Mouse (Mus musculus) CH12.LX (cell line): ENCODE measurements at regions not wholly inside any gene's neighbourhood (a gene's known extent, or its start where the extent isn't known, plus 50 kb on each side); places are given as distances from the start of the nearest gene placed in this dataset.

ENCODE experiments used
- DNase-seq: peaks from one replicate; pipeline ENCODE4 v3.0.0-alpha.2; 2013; ENCODE audit errors: extremely low read depth
- H3K27ac ChIP-seq: 2 replicates; pipeline ENCODE4 v1.5.1; 2012; ENCODE audit warnings: low read depth, mild to moderate bottlenecking, control low read depth, moderate library complexity; ENCODE audit not compliant: insufficient read depth
- H3K27me3 ChIP-seq: replicated peaks from 2 replicates; pipeline ENCODE3; 2012; ENCODE audit warnings: inconsistent platforms
- H3K36me3 ChIP-seq, 2 experiments: replicated peaks in 1 of 2; 2 replicates each; pipeline versions ENCODE3 to v1.6.1; 2012; ENCODE audit warnings: inconsistent platforms in 1 of 2, low read length in 1 of 2, mild to moderate bottlenecking in 1 of 2, mixed read lengths in 1 of 2, moderate library complexity in 1 of 2; ENCODE audit not compliant: control insufficient read depth in 1 of 2, insufficient read depth in 1 of 2
- H3K4me1 ChIP-seq, 2 experiments: 2 replicates each; pipeline ENCODE4 v1.6.1; 2012; ENCODE audit warnings: inconsistent platforms in 1 of 2, moderate library complexity in 1 of 2; ENCODE audit not compliant: insufficient read depth in 2 of 2, control insufficient read depth in 1 of 2
- H3K4me2 ChIP-seq: 2 replicates; pipeline ENCODE4 v1.6.1; 2012; ENCODE audit warnings: low read depth, mild to moderate bottlenecking, control low read depth; ENCODE audit not compliant: poor library complexity, insufficient read depth, severe bottlenecking
- H3K4me3 ChIP-seq, 3 experiments: fragments of 150-350 bp in 1 of 3; sonication (generic) in 1 of 3; replicated peaks in 1 of 3; 2 replicates each; pipeline versions ENCODE3 to v1.5.1; 2011 to 2012; ENCODE audit warnings: low read depth in 2 of 3, low read length in 2 of 3, mild to moderate bottlenecking in 2 of 3, moderate library complexity in 2 of 3, control low read depth in 1 of 3, improper control_type of control experiment in 1 of 3, inconsistent platforms in 1 of 3, mixed read lengths in 1 of 3; ENCODE audit not compliant: poor library complexity in 1 of 3
- H3K79me2 ChIP-seq: replicated peaks from 2 replicates; pipeline ENCODE4 v1.6.1; 2012; ENCODE audit warnings: mild to moderate bottlenecking, moderate library complexity; ENCODE audit not compliant: control insufficient read depth, poor library complexity, insufficient read depth, severe bottlenecking; ENCODE audit errors: extremely low read depth
- H3K9ac ChIP-seq: 2 replicates; pipeline ENCODE4 v1.6.1; 2012; ENCODE audit warnings: low read depth, mild to moderate bottlenecking, control low read depth, moderate library complexity; ENCODE audit not compliant: insufficient read depth
- H3K9me3 ChIP-seq: replicated peaks from 2 replicates; pipeline ENCODE3; 2012; ENCODE audit warnings: low read length, inconsistent platforms, mixed read lengths
- BHLHE40 ChIP-seq: IDR thresholded peaks from 2 replicates; pipeline ENCODE4 v1.6.1; 2011; ENCODE audit warnings: mild to moderate bottlenecking, low read depth, low read length, improper control_type of control experiment
- CTCF ChIP-seq, 2 experiments: IDR thresholded peaks in 1 of 2; conservative IDR thresholded peaks in 1 of 2; 2 replicates each; pipeline ENCODE4 v1.5.1; 2011 to 2012; ENCODE audit warnings: low read depth in 2 of 2, low read length in 2 of 2, improper control_type of control experiment in 1 of 2, inconsistent platforms in 1 of 2, mild to moderate bottlenecking in 1 of 2, moderate library complexity in 1 of 2
- EP300 ChIP-seq: IDR thresholded peaks from 2 replicates; pipeline ENCODE4 v1.6.1; 2011; ENCODE audit warnings: low read length, improper control_type of control experiment
- IRF4 ChIP-seq: IDR thresholded peaks from 2 replicates; pipeline ENCODE4 v1.6.1; 2014; ENCODE audit warnings: low read depth, mild to moderate bottlenecking, inconsistent platforms, low read length, improper control_type of control experiment
- JUN ChIP-seq: IDR thresholded peaks from 2 replicates; pipeline ENCODE4 v1.6.1; 2011; ENCODE audit warnings: low read depth, mild to moderate bottlenecking, low read length, improper control_type of control experiment, moderate library complexity; ENCODE audit not compliant: insufficient read depth
- JUND ChIP-seq: conservative IDR thresholded peaks from 2 replicates; pipeline ENCODE4 v1.6.1; 2011; ENCODE audit warnings: low read depth, low read length, improper control_type of control experiment
- MAFK ChIP-seq: IDR thresholded peaks from 2 replicates; pipeline ENCODE4 v1.6.1; 2011; ENCODE audit warnings: low read length, improper control_type of control experiment; ENCODE audit not compliant: insufficient replicate concordance
- MAZ ChIP-seq: IDR thresholded peaks from 2 replicates; pipeline ENCODE4 v1.6.1; 2012; ENCODE audit warnings: low read depth, mild to moderate bottlenecking, inconsistent platforms, low read length, improper control_type of control experiment, moderate library complexity
- MEF2A ChIP-seq: IDR thresholded peaks from 2 replicates; pipeline ENCODE4 v1.6.1; 2014; ENCODE audit warnings: low read depth, mild to moderate bottlenecking, inconsistent platforms, low read length, improper control_type of control experiment, borderline replicate concordance
- NELFE ChIP-seq: IDR thresholded peaks from 2 replicates; pipeline ENCODE4 v1.6.1; 2011; ENCODE audit warnings: low read depth, low read length, improper control_type of control experiment
- NRF1 ChIP-seq: IDR thresholded peaks from 2 replicates; pipeline ENCODE4 v1.6.1; 2014; ENCODE audit warnings: low read depth, mild to moderate bottlenecking, inconsistent platforms, low read length, improper control_type of control experiment, moderate library complexity
- RCOR1 ChIP-seq: conservative IDR thresholded peaks from 2 replicates; pipeline ENCODE4 v1.6.1; 2012; ENCODE audit warnings: low read depth, mild to moderate bottlenecking, inconsistent platforms, low read length, improper control_type of control experiment
- TBP ChIP-seq: conservative IDR thresholded peaks from 2 replicates; pipeline ENCODE4 v1.6.1; 2011; ENCODE audit warnings: low read depth, low read length, improper control_type of control experiment
- UBTF ChIP-seq: IDR thresholded peaks from 2 replicates; pipeline ENCODE4 v1.6.1; 2012; ENCODE audit warnings: low read depth, mild to moderate bottlenecking, inconsistent platforms, low read length, improper control_type of control experiment, moderate library complexity
- ZKSCAN1 ChIP-seq: IDR thresholded peaks from 2 replicates; pipeline ENCODE4 v1.6.1; 2012; ENCODE audit warnings: low read depth, inconsistent platforms, low read length, improper control_type of control experiment, borderline replicate concordance
- dilution Hi-C: fragments of 300-500 bp; cut with MboI; formaldehyde crosslinking; loops from 2 replicates; pipeline ENCODE4 v1.14.3; 2020; ENCODE audit warnings: low sequenced_read_pairs; ENCODE audit not compliant: extremely low pct_unique_long_range_greater_than_20kb, extremely low pct_ligation_motif_present
- in situ Hi-C: fragments of 300-500 bp; cut with MboI; formaldehyde crosslinking; loops from 3 replicates; pipeline ENCODE4 v1.14.3; 2019; ENCODE audit warnings: low sequenced_read_pairs, low pct_ligation_motif_present, low pct_unique_long_range_greater_than_20kb, mixed read lengths

DNA sequence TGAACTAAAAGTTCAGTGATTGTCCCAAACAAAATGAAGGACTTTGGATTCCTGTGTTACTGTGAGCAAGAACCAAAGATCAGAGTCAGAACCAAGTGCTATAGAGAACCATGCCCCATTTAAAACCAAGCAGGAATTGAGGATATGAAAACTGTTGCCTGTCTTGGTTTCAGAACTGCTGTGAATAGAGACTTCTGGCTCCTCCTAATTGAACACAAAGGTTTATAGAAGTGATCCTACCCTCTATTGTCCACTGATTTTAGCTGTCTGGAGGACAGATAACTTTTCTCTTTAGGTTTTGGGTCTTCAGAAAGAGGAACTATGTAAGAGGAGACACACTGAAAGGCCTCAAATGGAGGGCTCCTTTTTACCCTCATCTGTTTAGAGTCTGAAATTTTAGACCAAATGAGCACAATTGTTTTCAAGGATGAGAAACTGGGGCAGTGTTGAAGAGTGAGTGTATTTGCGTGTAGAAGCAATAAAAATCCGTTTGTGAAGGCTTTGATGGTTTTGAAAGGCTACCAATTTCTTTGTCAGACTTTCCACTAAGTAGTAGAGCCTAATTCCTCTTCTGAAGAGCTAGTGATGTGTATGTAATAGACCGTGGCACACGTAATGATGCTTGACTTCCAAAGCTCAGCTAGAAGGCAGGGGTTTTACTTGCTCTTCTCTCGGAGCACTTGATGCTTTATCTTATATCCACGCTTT, 255.6 kb downstream of the Gpd2 start:
- Histone ChIP-seq H3K4me3 (no peak overlapping the region), H3K27me3 (no peaks in the 10 kb centered on the region), H3K4me1 (peaks cover 2 to 18% of the 10 kb centered on the region in 2 experiments; a peak in 3 of 4 replicates), H3K4me2 (0 out of 2 replicates have a peak overlapping the region, but pooled peaks have one; percentile 36), H3K9ac (no peak overlapping the region; the same call in 1 of the 2 replicates), H3K79me2 (no peaks in the 10 kb centered on the region), H3K9me3 (no peaks in the 10 kb centered on the region), H3K27ac (peak overlapping the region; percentile 36; the same call in 1 of the 2 replicates), H3K36me3 (no peaks in the 10 kb centered on the region)
- no peak for TF ChIP-seq NELFE
- peak; percentile 70 for TF ChIP-seq JUND
- peak; percentile 71; the same call in 1 of the 2 replicates for TF ChIP-seq JUN
- peak; percentile 65 for TF ChIP-seq IRF4
- TF ChIP-seq EP300 = peak; percentile 55
- in situ Hi-C loops (no loop called here), dilution Hi-C loops (no loop called here)
- DNase-seq = peak; percentile 51

GRCm38 (mm10) chr2:57496315-57496954, 259.0 kb downstream of the Gpd2 start:
- TF ChIP-seq MAFK = no peak
- TF ChIP-seq CTCF (conservative IDR thresholded peaks at IDR 0.05 in 1 of 2, IDR thresholded peaks at IDR 0.05 in 1 of 2; ENCODE audit: low read depth in 2 of 2, low read length in 2 of 2) = no peak
- TF ChIP-seq RCOR1 = no peak
- no peak for TF ChIP-seq ZKSCAN1
- TF ChIP-seq MEF2A = no peak
- no peak for TF ChIP-seq JUN
- TF ChIP-seq BHLHE40 = no peak
- no peak for TF ChIP-seq TBP
- no peak for TF ChIP-seq UBTF
- no peak for TF ChIP-seq NRF1
- TF ChIP-seq MAZ = no peak
- Histone ChIP-seq H3K9ac (no peak overlapping the region), H3K4me2 (no peak overlapping the region), H3K9me3 (no peaks in the 10 kb centered on the region), H3K4me1 (peaks cover 5 to 21% of the 10 kb centered on the region in 2 experiments; a peak in 3 of 4 replicates), H3K79me2 (no peaks in the 10 kb centered on the region), H3K27me3 (no peaks in the 10 kb centered on the region), H3K27ac (no peak overlapping the region), H3K36me3 (no peaks in the 10 kb centered on the region), H3K4me3 (no peak overlapping the region)
- no peak for DNase-seq
- in situ Hi-C loops = no loop called here
- dilution Hi-C loops = no loop called here
